Mouse (Mus musculus): ENCODE measurements around the gene Dip2b.

Gene Dip2b

GRCm38 (mm10) chr15:100167791-100168190, 129.3 kb downstream of the Dip2b start:
- in situ Hi-C loops (cut with MboI; ENCODE audit: low sequenced_read_pairs) = no loop called here

GRCm38 (mm10) chr15:100168191-100168606, 129.7 kb downstream of the Dip2b start:
- in situ Hi-C loops (cut with MboI; ENCODE audit: low sequenced_read_pairs) = no loop called here

GRCm38 (mm10) chr15:100175176-100175575, 136.7 kb downstream of the Dip2b start:
- in situ Hi-C loops (cut with MboI; ENCODE audit: low sequenced_read_pairs) = no loop called here

GRCm38 (mm10) chr15:100177167-100177566, 138.7 kb downstream of the Dip2b start:
- in situ Hi-C loops (cut with MboI; ENCODE audit: low sequenced_read_pairs) = no loop called here

GRCm38 (mm10) chr15:100177575-100177974, 139.1 kb downstream of the Dip2b start:
- in situ Hi-C loops (cut with MboI; ENCODE audit: low sequenced_read_pairs) = no loop called here

- in situ Hi-C loops (cut with MboI; ENCODE audit: low sequenced_read_pairs) = no loop called here
These were observed 140.0 kb downstream of the Dip2b start for GRCm38 (mm10) chr15:100178487-100178886.

- in situ Hi-C loops (cut with MboI; ENCODE audit: low sequenced_read_pairs) = no loop called here
These were observed 141.2 kb downstream of the Dip2b start for GRCm38 (mm10) chr15:100179685-100180084.

DNA sequence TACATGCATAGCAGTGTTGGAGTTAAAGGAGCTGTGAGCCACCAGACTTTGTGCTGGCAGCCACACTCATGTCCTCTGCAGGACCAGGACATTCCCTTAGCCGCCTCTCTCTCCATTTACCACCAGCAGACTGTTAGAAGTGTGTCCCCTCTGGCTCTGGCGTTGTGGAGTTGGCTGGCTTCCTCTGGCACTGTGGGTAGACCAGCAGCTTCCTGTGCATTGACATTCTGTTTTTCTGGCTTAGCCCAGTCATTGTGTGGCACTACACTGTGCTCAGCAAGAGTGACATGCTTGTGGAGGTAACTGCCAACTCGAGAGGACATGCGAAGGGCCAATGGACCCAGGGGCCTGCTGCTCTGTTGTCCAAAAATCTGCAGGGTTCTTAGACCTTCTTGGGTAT, 141.8 kb downstream of the Dip2b start:
- in situ Hi-C loops (cut with MboI; ENCODE audit: low sequenced_read_pairs) = no loop called here

DNA sequence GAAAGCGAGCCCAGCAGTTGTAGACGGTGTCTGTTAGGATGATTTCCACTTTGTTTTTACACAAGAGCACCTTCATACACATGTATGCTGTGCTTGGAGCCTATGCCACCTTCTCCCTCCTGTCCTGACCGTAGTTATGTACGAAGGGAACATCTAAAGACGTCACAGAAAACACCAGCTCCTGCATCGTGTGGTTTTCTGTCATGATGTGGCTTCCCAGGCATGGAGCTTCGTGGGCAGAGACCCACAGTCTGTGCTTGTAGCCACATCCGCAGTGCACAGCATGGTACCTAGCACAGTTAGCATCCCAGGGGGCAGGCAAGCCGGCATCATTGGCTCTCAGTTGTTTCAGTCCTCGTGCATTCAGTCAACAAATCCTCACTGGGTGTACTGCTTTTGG, 143.4 kb downstream of the Dip2b start:
- in situ Hi-C loops (cut with MboI; ENCODE audit: low sequenced_read_pairs) = no loop called here

DNA sequence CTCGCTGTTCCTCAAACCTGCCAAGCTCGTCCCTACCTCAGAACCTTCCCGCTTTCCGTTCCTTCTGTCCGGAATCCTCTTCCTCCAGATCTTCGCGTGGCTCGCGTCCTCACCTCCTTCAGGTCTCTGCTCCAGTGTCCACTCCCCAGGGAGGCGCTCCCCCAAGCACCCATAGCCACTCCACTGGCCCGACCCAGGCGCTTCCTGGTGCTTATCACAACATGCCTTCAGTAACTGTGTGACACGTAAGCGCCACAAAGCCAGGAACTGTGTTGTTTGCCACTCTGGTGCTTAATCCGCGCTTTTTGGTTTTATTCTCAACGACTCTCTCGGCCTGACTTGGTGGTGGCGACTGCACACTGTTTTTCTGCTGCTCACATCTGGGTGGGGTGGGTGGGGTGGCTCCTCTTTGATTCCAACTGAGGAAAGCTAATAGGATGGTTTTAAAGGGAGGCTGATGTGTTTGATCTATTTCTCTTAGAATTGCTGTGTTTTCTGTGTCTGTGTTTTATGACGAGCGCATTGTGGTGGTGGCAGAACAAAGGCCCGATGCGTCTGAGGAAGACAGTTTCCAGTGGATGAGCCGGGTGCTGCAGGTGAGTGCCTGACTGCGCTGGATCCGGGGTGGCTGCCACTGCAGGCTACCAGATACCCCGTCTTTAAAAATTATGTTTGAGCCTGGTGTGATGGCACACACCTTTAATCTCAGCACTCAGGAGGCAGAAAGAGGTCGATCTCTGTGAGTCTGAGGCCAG, 144.2 kb downstream of the Dip2b start:
- in situ Hi-C loops (cut with MboI; ENCODE audit: low sequenced_read_pairs) = no loop called here

DNA sequence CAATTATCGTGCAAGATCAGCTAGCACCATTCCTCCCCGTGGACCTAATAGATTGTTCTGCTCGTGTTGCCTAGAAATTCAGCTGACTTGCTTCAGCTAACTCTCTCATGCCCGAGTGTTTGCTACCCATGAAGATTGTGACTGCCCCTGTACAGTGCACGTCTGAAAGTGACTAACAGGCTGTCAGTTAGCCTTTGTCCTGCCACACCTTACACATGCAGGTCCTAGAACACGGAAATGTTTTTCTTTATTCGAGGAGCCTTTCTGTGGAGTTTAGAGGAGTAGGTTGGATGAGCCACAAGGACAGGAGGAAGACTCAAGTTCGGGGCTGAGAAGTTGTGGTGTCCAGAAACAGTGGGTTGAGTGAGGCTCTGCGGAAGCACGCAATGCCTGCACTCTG, 145.0 kb downstream of the Dip2b start:
- in situ Hi-C loops (cut with MboI; ENCODE audit: low sequenced_read_pairs) = no loop called here

DNA sequence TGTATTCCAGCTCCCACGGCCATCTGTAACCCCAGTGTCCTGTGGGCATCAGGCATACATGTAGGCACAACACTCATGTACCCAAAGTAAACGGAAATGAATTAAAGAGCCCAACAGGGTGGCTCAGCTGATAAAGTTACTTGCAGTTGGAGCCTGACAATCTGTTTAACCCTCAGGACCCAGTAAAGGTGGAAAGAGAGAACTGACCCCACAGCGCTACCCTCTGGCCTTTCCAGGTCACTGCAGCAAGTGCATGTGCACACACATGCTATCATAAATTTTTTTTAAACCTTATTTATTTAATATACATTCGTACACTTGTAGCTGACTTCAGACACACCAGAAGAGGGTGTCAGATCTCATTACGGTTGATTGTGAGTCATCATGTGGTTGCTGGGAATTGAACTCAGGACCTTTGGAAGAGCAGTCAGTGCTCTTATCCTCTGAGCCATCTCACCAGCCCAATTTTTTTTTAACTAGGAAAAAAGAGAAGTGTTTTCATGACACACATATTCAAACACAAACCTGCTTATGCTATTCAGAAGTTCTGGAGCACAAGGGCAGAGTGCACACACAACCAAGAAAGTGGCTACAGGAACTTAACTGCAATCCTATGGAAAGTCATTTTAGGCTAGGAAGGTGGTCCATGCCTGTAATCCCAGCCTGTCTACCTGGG, 146.5 kb downstream of the Dip2b start:
- in situ Hi-C loops (cut with MboI; ENCODE audit: low sequenced_read_pairs) = no loop called here

DNA sequence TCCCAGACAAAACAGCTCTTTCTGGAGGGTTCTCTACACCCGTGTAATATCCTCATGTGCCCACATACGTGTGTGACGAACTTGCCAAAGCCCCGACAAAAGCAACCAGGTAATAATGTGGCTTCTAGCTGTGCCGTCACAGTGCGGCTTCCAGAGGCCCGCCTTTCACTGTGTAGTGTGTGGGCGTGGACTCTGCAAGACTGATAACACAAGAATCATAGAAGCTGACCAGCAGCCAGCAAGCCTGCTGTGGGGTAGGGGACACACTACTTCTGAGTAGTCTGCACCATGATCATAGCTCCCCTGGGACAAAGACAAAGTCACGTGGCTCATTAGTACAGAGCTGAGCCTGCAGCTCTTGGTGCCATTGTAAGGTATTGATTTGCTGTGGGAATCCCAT, 147.8 kb downstream of the Dip2b start:
- in situ Hi-C loops (cut with MboI; ENCODE audit: low sequenced_read_pairs) = no loop called here

DNA sequence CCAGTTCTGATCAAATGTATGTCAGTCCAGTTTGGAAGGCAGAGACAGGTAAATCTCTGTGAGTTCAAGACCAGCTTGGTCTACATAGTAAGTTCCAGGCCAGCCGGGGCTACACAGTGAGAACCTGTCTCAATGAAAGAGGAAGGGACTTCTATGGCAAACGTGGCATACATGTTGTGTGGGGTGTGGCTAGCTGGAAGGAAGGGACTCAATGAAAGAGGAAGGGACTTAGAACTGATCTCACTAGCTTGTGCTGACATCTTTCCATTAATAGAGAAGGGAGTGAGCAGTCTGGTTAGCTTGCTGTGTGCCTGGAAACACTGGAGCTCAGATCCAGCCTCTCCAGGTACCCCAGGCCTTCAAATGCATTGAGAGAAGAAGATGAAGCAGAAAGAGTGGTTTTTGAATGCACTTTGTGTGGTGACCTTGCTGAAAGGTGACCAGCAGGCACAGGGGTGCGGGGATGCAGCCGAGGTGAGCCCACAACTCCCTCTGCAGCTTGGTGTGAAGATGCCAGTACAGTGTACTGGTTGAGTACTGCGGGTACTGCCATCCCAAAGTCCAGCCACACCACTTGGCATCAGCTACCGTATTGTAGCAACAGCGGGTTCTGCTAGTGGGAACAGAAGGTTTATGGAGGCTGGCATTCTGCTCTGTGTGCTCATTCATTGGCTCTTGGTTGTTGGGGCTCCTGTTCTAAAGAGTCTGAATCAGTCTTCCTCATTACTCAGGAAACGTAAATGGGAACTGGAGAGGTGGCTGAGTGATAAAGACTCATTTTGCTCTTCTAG, 148.6 kb downstream of the Dip2b start:
- in situ Hi-C loops (cut with MboI; ENCODE audit: low sequenced_read_pairs) = no loop called here

- in situ Hi-C loops (cut with MboI; ENCODE audit: low sequenced_read_pairs) = no loop called here
These were observed 150.1 kb downstream of the Dip2b start for GRCm38 (mm10) chr15:100188542-100188941.

- in situ Hi-C loops (cut with MboI; ENCODE audit: low sequenced_read_pairs) = no loop called here
These were observed 150.5 kb downstream of the Dip2b start for GRCm38 (mm10) chr15:100188962-100189404.

DNA sequence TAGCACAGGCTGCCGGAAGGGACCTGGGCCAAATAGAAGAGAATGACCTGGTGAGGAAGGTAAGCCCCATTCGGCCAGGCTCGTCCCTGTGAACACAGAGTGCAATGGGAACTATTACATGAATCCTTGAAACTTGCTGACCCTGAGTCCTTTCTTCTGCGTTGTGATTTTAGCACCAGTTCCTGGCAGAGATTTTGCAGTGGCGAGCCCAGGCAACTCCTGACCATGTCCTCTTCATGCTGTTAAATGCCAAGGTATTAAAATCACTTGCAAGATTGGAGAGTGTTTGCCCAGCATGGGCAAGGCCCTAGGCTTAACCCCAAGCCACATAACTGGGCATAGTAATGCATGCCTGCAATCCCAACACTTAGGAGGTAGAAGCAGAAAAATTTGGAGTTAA, 151.6 kb downstream of the Dip2b start:
- in situ Hi-C loops (cut with MboI; ENCODE audit: low sequenced_read_pairs) = no loop called here

GRCm38 (mm10) chr15:100198983-100199745, 160.7 kb downstream of the Dip2b start:
- in situ Hi-C loops (cut with MboI; ENCODE audit: low sequenced_read_pairs) = no loop called here

- in situ Hi-C loops (cut with MboI; ENCODE audit: low sequenced_read_pairs) = no loop called here
These were observed 161.3 kb downstream of the Dip2b start for GRCm38 (mm10) chr15:100199790-100200189.

GRCm38 (mm10) chr15:100201806-100202205, 163.3 kb downstream of the Dip2b start:
- in situ Hi-C loops (cut with MboI; ENCODE audit: low sequenced_read_pairs) = no loop called here
